Mouse (Mus musculus): Measurements from ENCODE around the gene Olfml2b.

GRCm38 (mm10) chr1:170644255-170645205 lies at the start of gene Olfml2b:
- TF ChIP-seq CTCF (IDR thresholded peaks at IDR 0.05; ENCODE audit: control insufficient read depth, insufficient read depth, insufficient read length) (no peak), MYOG (IDR thresholded peaks at IDR 0.05; ENCODE audit: control insufficient read depth, extremely low read depth, insufficient read length) (no peak), MAX (IDR thresholded peaks at IDR 0.05) (no peak)
